In the genomic region with DNA sequence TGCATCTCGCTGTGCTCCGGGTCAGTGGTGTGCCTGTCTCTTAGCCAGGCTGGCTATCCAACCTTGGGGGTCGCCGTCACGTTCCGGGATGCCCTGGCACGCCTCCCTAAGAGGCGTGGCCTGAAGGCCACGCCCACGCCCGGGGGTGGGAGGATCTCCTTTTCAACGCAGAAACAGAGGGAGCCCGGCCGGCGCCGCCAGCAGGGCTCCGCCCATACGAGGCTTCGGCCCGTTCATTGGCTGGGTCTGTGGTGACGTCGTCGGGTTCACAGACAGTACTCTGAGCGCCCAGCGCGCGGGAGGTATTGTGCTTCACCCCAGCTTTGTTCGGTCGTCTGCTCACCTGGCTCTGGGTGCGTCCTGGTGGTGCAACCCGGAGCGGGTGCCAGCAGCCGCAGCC, we compare ENCODE assay signal across 8 mouse cellular contexts. TPM values are rescaled to one million over a fixed set of nuclear protein-coding genes. Genes with fewer than 3 reads are reported as not detected.
DNase-seq lines count a peak whose midpoint lies in the region; ATAC-seq and TF ChIP-seq lines count a peak whose summit lies in the region.

A gene (plus strand): TSS at position 236 of the 400 bp plus-strand sequence.

- H3K4me3 ChIP-seq in G1E (ENCODE audit: low read depth, low read length): peak within 1 kb of the TSS; percentile 18; the same call in 1 of the 2 replicates
- H3K4me3 ChIP-seq in forebrain, embryonic 16.5 days (replicated peaks; ENCODE audit: low read length): peak within 1 kb of the TSS; percentile 90
- peak within 1 kb of the TSS; percentile 98 for H3K4me3 ChIP-seq in layer of hippocampus, adult 2 months
- H3K4me3 ChIP-seq in lung, embryonic 14.5 days (ENCODE audit: low read depth, low read length): peak within 1 kb of the TSS; percentile 82
- H3K4me3 ChIP-seq in olfactory bulb, adult 2 months (ENCODE audit: insufficient read depth, low read depth, low read length): peak within 1 kb of the TSS; percentile 91
- peak within 1 kb of the TSS; percentile 58 for H3K4me3 ChIP-seq in thymus, adult 2 months (ENCODE audit: control insufficient read depth, insufficient read depth, low read length)

- H3K4me1 ChIP-seq in G1E (ENCODE audit: insufficient read depth, low read depth, low read length): peaks cover 14% of the 10 kb centered on the region
- peaks cover 16% of the 10 kb centered on the region for H3K4me1 ChIP-seq in forebrain, embryonic 16.5 days (replicated peaks; ENCODE audit: control insufficient read depth, insufficient read depth, low read length)
- H3K4me1 ChIP-seq in lung, embryonic 14.5 days (ENCODE audit: insufficient read depth): peaks cover 10% of the 10 kb centered on the region
- peaks cover 30% of the 10 kb centered on the region for H3K4me1 ChIP-seq in olfactory bulb, adult 2 months (ENCODE audit: control insufficient read depth, insufficient read depth, low read length)
- H3K4me1 ChIP-seq in thymus, adult 2 months (replicated peaks; ENCODE audit: control insufficient read depth, insufficient read depth, low read length): peaks cover 9% of the 10 kb centered on the region

- peaks cover 4% of the 10 kb centered on the region; the same call in 1 of the 2 replicates for H3K9me3 ChIP-seq in G1E (replicated peaks)
- H3K9me3 ChIP-seq in forebrain, embryonic 16.5 days (ENCODE audit: control insufficient read depth, low read length): no peaks in the 10 kb centered on the region
- no peaks in the 10 kb centered on the region for H3K9me3 ChIP-seq in lung, embryonic 14.5 days (ENCODE audit: low read depth, low read length)

- TF ChIP-seq CTCF in G1E (IDR thresholded peaks at IDR 0.05; ENCODE audit: low read depth, low read length): no peak
- TF ChIP-seq CTCF in layer of hippocampus, adult 2 months (conservative IDR thresholded peaks at IDR 0.05): no peak
- no peak for TF ChIP-seq CTCF in lung, embryonic 14.5 days (IDR thresholded peaks at IDR 0.05; ENCODE audit: low read depth)
- 0 out of 2 replicates have a peak, but pooled peaks have one; percentile 5 for TF ChIP-seq CTCF in olfactory bulb, adult 2 months (IDR thresholded peaks at IDR 0.05; ENCODE audit: insufficient read depth, low read depth, low read length)
- no peak for TF ChIP-seq CTCF in thymus, adult 2 months (IDR thresholded peaks at IDR 0.05; ENCODE audit: borderline replicate concordance, control insufficient read depth, extremely low read depth, insufficient read depth, low read length, poor library complexity)

- WGBS in forebrain, embryonic 16.5 days: under 1% methylated on average over 33 of the region's 33 CpGs
- 1% methylated on average over 33 of the region's 33 CpGs for WGBS in lung, embryonic 14.5 days
- WGBS in olfactory bulb, adult 2 months: under 1% methylated on average over 33 of the region's 33 CpGs
- under 1% methylated on average over 33 of the region's 33 CpGs for WGBS in thymus, adult 2 months

- ATAC-seq in G1E (ENCODE audit: extremely low read depth, insufficient number of reproducible peaks, low FRiP score, poor library complexity, severe bottlenecking): no peak; the same call in 1 of the 2 replicates
- peak; percentile 99 for ATAC-seq in forebrain, embryonic 16.5 days
- peak; percentile 97 for ATAC-seq in lung, embryonic 14.5 days (ENCODE audit: insufficient read depth)

- H3K9ac ChIP-seq in forebrain, embryonic 16.5 days (replicated peaks; ENCODE audit: low read depth, low read length): peak within 1 kb of the TSS; percentile 92
- peak within 1 kb of the TSS; percentile 83 for H3K9ac ChIP-seq in lung, embryonic 14.5 days

- intact Hi-C loops in heart, postnatal 36 days (cut with DNase I): loop anchor here (1.0 kb wide), 1 partner anchor 31 kb away; no protein-coding TSS in a partner anchor

- peak within 1 kb of the TSS; percentile 91 for H3K27ac ChIP-seq in forebrain, embryonic 16.5 days (ENCODE audit: low read length)
- H3K27ac ChIP-seq in layer of hippocampus, adult 2 months: peak within 1 kb of the TSS; percentile 98
- peak within 1 kb of the TSS; percentile 97 for H3K27ac ChIP-seq in lung, embryonic 14.5 days (ENCODE audit: low read depth)
- peak within 1 kb of the TSS; percentile 93 for H3K27ac ChIP-seq in olfactory bulb, adult 2 months (ENCODE audit: insufficient read depth, low read depth, low read length)
- H3K27ac ChIP-seq in thymus, adult 2 months (ENCODE audit: control insufficient read depth, insufficient read depth, low read length): peak within 1 kb of the TSS; percentile 57

- no peak for DNase-seq in G1E (ENCODE audit: low spot score)
- peak; percentile 94 to 96 for DNase-seq in cerebellum, adult 18-20 months
- peak; percentile 93 for DNase-seq in heart, postnatal 36 days
- peak; percentile 95 to 96 for DNase-seq in layer of hippocampus, adult 2 months (ENCODE audit: low spot score in 2 of 2)
- DNase-seq in lung, embryonic 14.5 days: peak; percentile 99
- peak; percentile 98 for DNase-seq in thymus, adult 2 months

- peaks cover 83% of the 10 kb centered on the region for H3K27me3 ChIP-seq in G1E (ENCODE audit: insufficient read depth, low read length)
- H3K27me3 ChIP-seq in forebrain, embryonic 16.5 days (replicated peaks; ENCODE audit: control insufficient read depth, insufficient read depth, low read length): no peaks in the 10 kb centered on the region
- no peaks in the 10 kb centered on the region for H3K27me3 ChIP-seq in lung, embryonic 14.5 days (ENCODE audit: insufficient read depth, low read length)
- no peaks in the 10 kb centered on the region for H3K27me3 ChIP-seq in thymus, adult 2 months (ENCODE audit: control insufficient read depth, insufficient read depth, low read length)

- peak; percentile 75 for TF ChIP-seq POLR2A in olfactory bulb, adult 2 months (IDR thresholded peaks at IDR 0.05; ENCODE audit: insufficient read depth, low read depth, low read length)
- peak; percentile 67; the same call in 1 of the 2 replicates for TF ChIP-seq POLR2A in thymus, adult 2 months (IDR thresholded peaks at IDR 0.05; ENCODE audit: control insufficient read depth, extremely low read depth, insufficient read depth, low read length, poor library complexity)

- H3K4me2 ChIP-seq in forebrain, embryonic 16.5 days (ENCODE audit: low read length): peak within 1 kb of the TSS; percentile 87
- peak within 1 kb of the TSS; percentile 91 for H3K4me2 ChIP-seq in lung, embryonic 14.5 days

- H3K36me3 ChIP-seq in G1E (replicated peaks): no peaks in the 10 kb centered on the region
- H3K36me3 ChIP-seq in forebrain, embryonic 16.5 days (ENCODE audit: control insufficient read depth, insufficient read depth): 0 out of 2 replicates have a peak, but pooled peaks cover 6% of the 10 kb centered on the region
- H3K36me3 ChIP-seq in lung, embryonic 14.5 days (ENCODE audit: insufficient read depth): peaks cover 19% of the 10 kb centered on the region; the same call in 1 of the 2 replicates
- H3K36me3 ChIP-seq in thymus, adult 2 months (ENCODE audit: control insufficient read depth, insufficient read depth, low read length): no peaks in the 10 kb centered on the region

RNA-seq across cellular contexts. Expression of the gene that starts here (rescaled TPM):
- total RNA-seq in G1E (2014; fragmentation: Nextera tagmentation) (7.1 TPM in 1 of 2 replicates, not detected in the other), G1E (2017) (not detected in 2 replicates)
- polyA plus RNA-seq in G1E (2012): 0.04 and 0.05 TPM in 2 replicates
- polyA plus RNA-seq in forebrain, embryonic 16.5 days (2015; fragmentation: Nextera tagmentation; extraction: Ambion mirVana): 27.7 and 27.9 TPM in 2 replicates
- 10 to 100 TPM; 29.2 to 32.6 TPM for total RNA-seq in heart, postnatal 36 days (2021)
- total RNA-seq in layer of hippocampus, adult 2 months (2021): 10 to 100 TPM in 1 of 2 experiments, 1 to 10 TPM in 1; 9.8 to 14.0 TPM
- 31.9 and 32.1 TPM in 2 replicates for polyA plus RNA-seq in lung, embryonic 14.5 days (2014; fragmentation: Nextera tagmentation; extraction: Ambion mirVana)
- polyA plus RNA-seq in olfactory bulb, adult 2 months (2012; ENCODE audit: insufficient read depth, insufficient read length, low replicate concordance, missing spikeins): not detected in 2 replicates
- polyA plus RNA-seq in thymus, adult 2 months (2012; rRNA removed): 51.3 and 66.5 TPM in 2 replicates

Comparison
In these comparisons a context has a peak if more than half of its experiments do, and no peak if none do; other contexts are left out.
1. RNA of the gene that starts here (polyA plus RNA-seq): 51.3 to 66.5 TPM in thymus, adult 2 months, 31.9 to 32.1 TPM in lung, embryonic 14.5 days and 27.7 to 27.9 TPM in forebrain, embryonic 16.5 days; 0.04 to 0.05 TPM in G1E and not detected in olfactory bulb, adult 2 months; every median in the first group is over 10 times any median in the second.
2. H3K4me3 ChIP-seq: peak in every context shown above with its lines; median percentile 98 in layer of hippocampus, adult 2 months; 91 in olfactory bulb, adult 2 months; 90 in forebrain, embryonic 16.5 days; 82 in lung, embryonic 14.5 days; 58 in thymus, adult 2 months; 18 in G1E.
3. Peak in every context shown above with its lines, with median percentiles within 50 percentile points of each other: H3K27ac ChIP-seq.